Comparison of ENCODE assay signal across 19 mouse cellular contexts in genomic region chr4:153208822-153209221, GRCm38 (mm10).
A peak's percentile ranks its signal among the peaks of the same experiment; 100 is the strongest.
DNase-seq lines count a peak whose midpoint lies in the region; ATAC-seq and TF ChIP-seq lines count a peak whose summit lies in the region.
"Had no signal": no experiment of that assay in that cellular context is flagged by ENCODE, and none has a peak within 500 bp of the region (broad histone marks: within the 10 kb centered on the region; RNA-seq: fewer than 3 reads in every experiment).

No protein-coding gene starts in this region.

- ATAC-seq in hindbrain, embryonic 13.5 days (ENCODE audit: low FRiP score) = no peak
- peak; percentile 56; the same call in 1 of the 2 replicates for ATAC-seq in lung, embryonic 16.5 days (ENCODE audit: low read depth)
- ATAC-seq in midbrain, embryonic 13.5 days = no peak
- ATAC-seq: forebrain, embryonic 15.5 days; hindbrain, postnatal 0 days had no signal

- no peak for TF ChIP-seq POLR2A in lung, adult 2 months (IDR thresholded peaks at IDR 0.05; ENCODE audit: borderline replicate concordance, extremely low read depth, low read depth, low read length)

- H3K9ac ChIP-seq in hindbrain, embryonic 13.5 days = no peak overlapping the region
- no peak overlapping the region for H3K9ac ChIP-seq in lung, embryonic 16.5 days (ENCODE audit: low read length)
- H3K9ac ChIP-seq in midbrain, embryonic 13.5 days (replicated peaks) = no peak overlapping the region
- H3K9ac ChIP-seq: embryonic facial prominence, embryonic 15.5 days; forebrain, embryonic 15.5 days; heart, embryonic 13.5 days; hindbrain, embryonic 12.5 days had no signal

- DNase-seq in hindbrain, embryonic 10.5 days (ENCODE audit: low spot score) = no peak
- DNase-seq in lung, adult 2 months = no peak
- DNase-seq in midbrain, embryonic 10.5 days (ENCODE audit: low spot score) = no peak
- DNase-seq: adrenal gland, adult 2 months; adrenal gland, postnatal 25 days; cerebellum, adult 18-20 months; cerebellum, adult 9-11 months; cerebellum, postnatal 36 days; gastrocnemius, postnatal 14 days; heart, postnatal 36 days had no signal

- no peak overlapping the region for H3K4me3 ChIP-seq in hindbrain, embryonic 10.5 days
- no peak overlapping the region for H3K4me3 ChIP-seq in hindbrain, embryonic 13.5 days
- no peak overlapping the region for H3K4me3 ChIP-seq in lung, embryonic 16.5 days (ENCODE audit: low read length)
- no peak overlapping the region for H3K4me3 ChIP-seq in lung, adult 2 months (replicated peaks; ENCODE audit: extremely low read depth, low read depth, low read length)
- no peak overlapping the region for H3K4me3 ChIP-seq in midbrain, embryonic 10.5 days
- H3K4me3 ChIP-seq in midbrain, embryonic 13.5 days (replicated peaks) = no peak overlapping the region
- H3K4me3 ChIP-seq: embryonic facial prominence, embryonic 15.5 days; erythroblast, embryonic 14.5 days; forebrain, embryonic 15.5 days; heart, embryonic 13.5 days; hindbrain, embryonic 12.5 days had no signal

- H3K36me3 ChIP-seq in hindbrain, embryonic 10.5 days = no peaks in the 10 kb centered on the region
- H3K36me3 ChIP-seq in hindbrain, embryonic 13.5 days = no peaks in the 10 kb centered on the region
- H3K36me3 ChIP-seq in lung, embryonic 16.5 days (ENCODE audit: control insufficient read depth, insufficient read depth, low read length) = no peaks in the 10 kb centered on the region
- H3K36me3 ChIP-seq in midbrain, embryonic 10.5 days = no peaks in the 10 kb centered on the region
- H3K36me3 ChIP-seq in midbrain, embryonic 13.5 days = no peaks in the 10 kb centered on the region
- H3K36me3 ChIP-seq: embryonic facial prominence, embryonic 15.5 days; forebrain, embryonic 15.5 days; heart, embryonic 13.5 days; hindbrain, embryonic 12.5 days had no signal

- H3K27me3 ChIP-seq in hindbrain, embryonic 10.5 days (ENCODE audit: insufficient read depth, poor library complexity, severe bottlenecking) = 0 out of 2 replicates have a peak, but pooled peaks cover 15% of the 10 kb centered on the region
- peaks cover 17% of the 10 kb centered on the region for H3K27me3 ChIP-seq in hindbrain, embryonic 13.5 days
- no peaks in the 10 kb centered on the region for H3K27me3 ChIP-seq in lung, embryonic 16.5 days (ENCODE audit: control insufficient read depth, insufficient read depth, low read depth, low read length)
- H3K27me3 ChIP-seq in midbrain, embryonic 10.5 days (ENCODE audit: low read depth, poor library complexity, severe bottlenecking) = peaks cover 67% of the 10 kb centered on the region
- peaks cover 81% of the 10 kb centered on the region for H3K27me3 ChIP-seq in midbrain, embryonic 13.5 days
- H3K27me3 ChIP-seq: embryonic facial prominence, embryonic 15.5 days; forebrain, embryonic 15.5 days had no signal

- H3K9me3 ChIP-seq in hindbrain, embryonic 10.5 days = no peaks in the 10 kb centered on the region
- H3K9me3 ChIP-seq in hindbrain, embryonic 13.5 days = no peaks in the 10 kb centered on the region
- no peaks in the 10 kb centered on the region for H3K9me3 ChIP-seq in lung, embryonic 16.5 days (ENCODE audit: control insufficient read depth, low read length)
- no peaks in the 10 kb centered on the region for H3K9me3 ChIP-seq in midbrain, embryonic 10.5 days (replicated peaks)
- H3K9me3 ChIP-seq in midbrain, embryonic 13.5 days = no peaks in the 10 kb centered on the region
- H3K9me3 ChIP-seq: embryonic facial prominence, embryonic 15.5 days; forebrain, embryonic 15.5 days; heart, embryonic 13.5 days; hindbrain, embryonic 12.5 days had no signal

- H3K4me2 ChIP-seq in hindbrain, embryonic 13.5 days = no peak overlapping the region
- no peak overlapping the region for H3K4me2 ChIP-seq in lung, embryonic 16.5 days (ENCODE audit: low read depth, low read length)
- H3K4me2 ChIP-seq in midbrain, embryonic 13.5 days (replicated peaks) = no peak overlapping the region
- H3K4me2 ChIP-seq: embryonic facial prominence, embryonic 15.5 days; forebrain, embryonic 15.5 days; heart, embryonic 13.5 days; hindbrain, embryonic 12.5 days had no signal

- TF ChIP-seq CTCF in lung, adult 2 months (IDR thresholded peaks at IDR 0.05; ENCODE audit: insufficient read depth, low read length) = no peak

- peaks cover 41% of the 10 kb centered on the region for H3K4me1 ChIP-seq in hindbrain, embryonic 10.5 days (replicated peaks)
- H3K4me1 ChIP-seq in hindbrain, embryonic 13.5 days (replicated peaks) = peaks cover 32% of the 10 kb centered on the region
- no peaks in the 10 kb centered on the region for H3K4me1 ChIP-seq in lung, embryonic 16.5 days (replicated peaks; ENCODE audit: control insufficient read depth, insufficient read depth, low read length)
- no peaks in the 10 kb centered on the region for H3K4me1 ChIP-seq in lung, adult 2 months (ENCODE audit: control insufficient read depth, insufficient read depth, low read length)
- peaks cover 34% of the 10 kb centered on the region for H3K4me1 ChIP-seq in midbrain, embryonic 10.5 days
- H3K4me1 ChIP-seq in midbrain, embryonic 13.5 days (replicated peaks) = peaks cover 23% of the 10 kb centered on the region
- H3K4me1 ChIP-seq: embryonic facial prominence, embryonic 15.5 days; heart, embryonic 13.5 days had no signal

- WGBS in hindbrain, embryonic 10.5 days = 29% methylated on average over 2 of the region's 2 CpGs
- 38% methylated on average over 2 of the region's 2 CpGs for WGBS in hindbrain, embryonic 13.5 days
- WGBS in lung, embryonic 16.5 days = 55% methylated on average over 2 of the region's 2 CpGs
- 33% methylated on average over 2 of the region's 2 CpGs for WGBS in lung, adult 2 months
- 34% methylated on average over 2 of the region's 2 CpGs for WGBS in midbrain, embryonic 10.5 days
- 25% methylated on average over 2 of the region's 2 CpGs for WGBS in midbrain, embryonic 13.5 days

- H3K27ac ChIP-seq in hindbrain, embryonic 10.5 days = peak overlapping the region; percentile 62
- no peak overlapping the region for H3K27ac ChIP-seq in hindbrain, embryonic 13.5 days
- no peak overlapping the region for H3K27ac ChIP-seq in lung, embryonic 16.5 days (ENCODE audit: low read length)
- H3K27ac ChIP-seq in midbrain, embryonic 10.5 days (replicated peaks) = peak overlapping the region; percentile 46; the same call in 1 of the 2 replicates
- no peak overlapping the region for H3K27ac ChIP-seq in midbrain, embryonic 13.5 days
- H3K27ac ChIP-seq: embryonic facial prominence, embryonic 15.5 days; forebrain, embryonic 15.5 days; heart, embryonic 13.5 days; hindbrain, embryonic 12.5 days; hindbrain, postnatal 0 days had no signal

Comparison
In these comparisons a context has a peak if more than half of its experiments do, and no peak if none do; other contexts are left out.
1. H3K27ac ChIP-seq: peak in hindbrain, embryonic 10.5 days (single experiment) and midbrain, embryonic 10.5 days (single experiment); none in hindbrain, embryonic 13.5 days (single experiment), lung, embryonic 16.5 days (single experiment) and midbrain, embryonic 13.5 days (single experiment).